Mouse (Mus musculus) heart, embryonic 14.5 days (tissue): ENCODE results near the gene Lman2. TPM values are rescaled to one million over a fixed set of nuclear protein-coding genes. Genes with fewer than 3 reads are reported as not detected.

ENCODE experiments used
- ATAC-seq: fragments of 200-750 bp; cut with Nextera tagmentation; 2 replicates; pipeline ENCODE4 v1.8.0; 2017; ENCODE audit warnings: low read depth, moderate TSS enrichment; ENCODE audit not compliant: insufficient number of reproducible peaks, insufficient read depth, low FRiP score
- H3K27ac ChIP-seq, 2 experiments: fragments of 200-500 bp in 1 of 2; fragments of 300-500 bp in 1 of 2; sonication (generic) in 1 of 2; replicated peaks in 1 of 2; 2 replicates each; pipeline ENCODE4 v1.5.1; 2012 to 2014; ENCODE audit warnings: low read depth in 2 of 2, low read length in 2 of 2, control low read depth in 1 of 2, mild to moderate bottlenecking in 1 of 2, mixed read lengths in 1 of 2; ENCODE audit not compliant: control insufficient read depth in 1 of 2, insufficient read depth in 1 of 2
- H3K27me3 ChIP-seq: fragments of 300-500 bp; sonication (generic); 2 replicates; pipeline ENCODE4 v1.6.1; 2014; ENCODE audit warnings: mild to moderate bottlenecking, low read length, control low read depth; ENCODE audit not compliant: control insufficient read depth, insufficient read depth
- H3K36me3 ChIP-seq: fragments of 300-500 bp; sonication (generic); 2 replicates; pipeline ENCODE4 v1.6.1; 2014; ENCODE audit warnings: mild to moderate bottlenecking, control low read depth, low read length, mixed read lengths; ENCODE audit not compliant: control insufficient read depth, insufficient read depth
- H3K4me1 ChIP-seq, 2 experiments: fragments of 200-500 bp in 1 of 2; fragments of 300-500 bp in 1 of 2; sonication (generic) in 1 of 2; 2 replicates each; pipeline ENCODE4 v1.6.1; 2012 to 2014; ENCODE audit warnings: low read length in 2 of 2, control low read depth in 1 of 2, mixed read lengths in 1 of 2; ENCODE audit not compliant: control insufficient read depth in 2 of 2, insufficient read depth in 2 of 2
- H3K4me2 ChIP-seq: fragments of 300-500 bp; sonication (generic); 2 replicates; pipeline ENCODE4 v1.6.1; 2014; ENCODE audit warnings: mild to moderate bottlenecking, low read length
- H3K4me3 ChIP-seq, 2 experiments: fragments of 200-500 bp in 1 of 2; fragments of 300-500 bp in 1 of 2; sonication (generic) in 1 of 2; 2 replicates each; pipeline ENCODE4 v1.5.1; 2012 to 2014; ENCODE audit warnings: low read length in 2 of 2, mild to moderate bottlenecking in 2 of 2, control low read depth in 1 of 2, low read depth in 1 of 2, moderate library complexity in 1 of 2; ENCODE audit not compliant: control insufficient read depth in 1 of 2, insufficient read depth in 1 of 2
- H3K9ac ChIP-seq: fragments of 300-500 bp; sonication (generic); 2 replicates; pipeline ENCODE4 v1.6.1; 2014; ENCODE audit warnings: mild to moderate bottlenecking, low read length
- H3K9me3 ChIP-seq: fragments of 300-500 bp; sonication (generic); 2 replicates; pipeline ENCODE4 v1.6.1; 2016; ENCODE audit warnings: low read length, control low read depth; ENCODE audit not compliant: control insufficient read depth
- WGBS: fragments of 180-500 bp; shearing (Covaris S2); extraction: QIAGEN DNeasy Blood & Tissue Kit; methylation state at CpG from one replicate; pipeline ENCODE4 v1.1.7; 2014; 5-methylcytosine and 5-hydroxymethylcytosine counted together
- polyA plus RNA-seq: library from polyadenylated mRNA; unstranded; fragments of >200 nt; fragmentation: Nextera tagmentation; extraction: Ambion mirVana; gene quantifications from 2 replicates; pipeline ENCODE4 v1.2.1, GENCODE M21; 2014

Gene Lman2
- polyA plus RNA-seq, 1 experiment from 2014 or later = 73.6 TPM

- Histone ChIP-seq H3K9me3 (no peaks in the 10 kb centered on the region), H3K4me3 (no peak overlapping the region), H3K27me3 (peaks cover 43% of the 10 kb centered on the region), H3K4me1 (no peaks in the 10 kb centered on the region), H3K36me3 (no peaks in the 10 kb centered on the region), H3K4me2 (no peak overlapping the region), H3K27ac (no peak overlapping the region), H3K9ac (no peak overlapping the region)
- 64% methylated on average over 15 of the region's 15 CpGs for WGBS
- ATAC-seq = no peak
Observed at GRCm38 (mm10) chr13:55403935-55404852, 41.6 kb upstream of the Lman2 start.

GRCm38 (mm10) chr13:55403266-55403665 is 40.7 kb upstream of the Lman2 start:
- no peak overlapping the region for H3K4me2 ChIP-seq
- no peak overlapping the region for H3K27ac ChIP-seq
- H3K9ac ChIP-seq = no peak overlapping the region
- H3K4me3 ChIP-seq = no peak overlapping the region
- no peaks in the 10 kb centered on the region for H3K9me3 ChIP-seq
- peaks cover 47% of the 10 kb centered on the region for H3K27me3 ChIP-seq
- 75% methylated on average over 7 of the region's 7 CpGs for WGBS
- no peaks in the 10 kb centered on the region for H3K36me3 ChIP-seq
- no peak for ATAC-seq
- H3K4me1 ChIP-seq = no peaks in the 10 kb centered on the region

- H3K9me3 ChIP-seq = no peaks in the 10 kb centered on the region
- no peaks in the 10 kb centered on the region for H3K36me3 ChIP-seq
- ATAC-seq = no peak
- H3K27ac ChIP-seq = no peak overlapping the region
- peaks cover 43% of the 10 kb centered on the region for H3K27me3 ChIP-seq
- no peak overlapping the region for H3K4me2 ChIP-seq
- H3K9ac ChIP-seq = no peak overlapping the region
- H3K4me3 ChIP-seq = no peak overlapping the region
- 73% methylated on average over 1 of the region's 1 CpGs for WGBS
- no peaks in the 10 kb centered on the region for H3K4me1 ChIP-seq
Observed at GRCm38 (mm10) chr13:55400039-55400346, 37.4 kb upstream of the Lman2 start.

- Histone ChIP-seq H3K9me3 (no peaks in the 10 kb centered on the region), H3K36me3 (no peaks in the 10 kb centered on the region), H3K4me3 (no peak overlapping the region), H3K9ac (no peak overlapping the region), H3K4me1 (no peaks in the 10 kb centered on the region), H3K27ac (no peak overlapping the region), H3K4me2 (no peak overlapping the region), H3K27me3 (peaks cover 45% of the 10 kb centered on the region)
- WGBS = 47% methylated on average over 5 of the region's 5 CpGs
- ATAC-seq = no peak
Observed at GRCm38 (mm10) chr13:55399300-55400038, 36.9 kb upstream of the Lman2 start.

GRCm38 (mm10) chr13:55398088-55398487 is 35.5 kb upstream of the Lman2 start, which contains the start of gene Slc34a1:
Gene Slc34a1 (plus strand): TSS chr13:55398187.
- no peak for ATAC-seq
- no peak within 1 kb of the TSS for H3K4me3 ChIP-seq
- 62% methylated on average over 1 of the region's 1 CpGs for WGBS
- H3K27me3 ChIP-seq = peaks cover 34% of the 10 kb centered on the region
- no peak within 1 kb of the TSS for H3K9ac ChIP-seq
- H3K36me3 ChIP-seq = no peaks in the 10 kb centered on the region
- H3K27ac ChIP-seq = no peak within 1 kb of the TSS
- H3K9me3 ChIP-seq = no peaks in the 10 kb centered on the region
- no peak within 1 kb of the TSS for H3K4me2 ChIP-seq
- no peaks in the 10 kb centered on the region for H3K4me1 ChIP-seq

- Histone ChIP-seq H3K4me3 (no peak overlapping the region), H3K9ac (no peak overlapping the region), H3K4me2 (no peak overlapping the region), H3K4me1 (no peaks in the 10 kb centered on the region), H3K27me3 (0 out of 2 replicates have a peak, but pooled peaks cover 5% of the 10 kb centered on the region), H3K27ac (no peak overlapping the region), H3K36me3 (no peaks in the 10 kb centered on the region), H3K9me3 (no peaks in the 10 kb centered on the region)
- WGBS = 65% methylated on average over 4 of the region's 4 CpGs
- no peak for ATAC-seq
Observed at GRCm38 (mm10) chr13:55392933-55393332, 30.4 kb upstream of the Lman2 start.

GRCm38 (mm10) chr13:55391626-55392029 is 29.0 kb upstream of the Lman2 start:
- no peaks in the 10 kb centered on the region for H3K9me3 ChIP-seq
- no peak overlapping the region for H3K9ac ChIP-seq
- H3K4me3 ChIP-seq = no peak overlapping the region
- H3K4me1 ChIP-seq = no peaks in the 10 kb centered on the region
- ATAC-seq = no peak
- no peaks in the 10 kb centered on the region for H3K36me3 ChIP-seq
- H3K27me3 ChIP-seq = 0 out of 2 replicates have a peak, but pooled peaks cover 5% of the 10 kb centered on the region
- 69% methylated on average over 1 of the region's 1 CpGs for WGBS
- no peak overlapping the region for H3K27ac ChIP-seq
- no peak overlapping the region for H3K4me2 ChIP-seq
